Mouse (Mus musculus): Measurements from ENCODE around the gene Zfp266. TPM values are rescaled to one million over a fixed set of nuclear protein-coding genes. Genes with fewer than 3 reads are reported as not detected.

The Zfp266 gene
- polyA plus RNA-seq (2012; rRNA removed) = 4.9 and 5.8 TPM in 2 replicates

GRCm38 (mm10) chr9:20521306-20521957, at the start of gene Zfp266:
TSS of gene Zfp266 (minus strand) at chr9:20521417.

GRCm38 (mm10) chr9:20492527-20493233, 28.5 kb downstream of the Zfp266 start, which contains the start of gene Zfp426:
TSS of gene Zfp426 (minus strand) at chr9:20492746.

GRCm38 (mm10) chr9:20459377-20460317, 61.6 kb downstream of the Zfp266 start, which contains the start of gene Zfp26:
TSS of gene Zfp26 (minus strand) at chr9:20460162.

Other genes starting within 250 kb of the Zfp266 start
- not detected in 2 replicates for gene Olfr39, start 239.1 kb downstream of the Zfp266 start, polyA plus RNA-seq (2012; rRNA removed)
- gene Olfr873, start 222.9 kb downstream of the Zfp266 start, polyA plus RNA-seq (2012; rRNA removed) = not detected in 2 replicates
- gene Olfr18, start 185.3 kb downstream of the Zfp266 start, polyA plus RNA-seq (2012; rRNA removed) = not detected in 2 replicates
- 4.9 and 5.4 TPM in 2 replicates for gene Zfp560, start 136.2 kb downstream of the Zfp266 start, polyA plus RNA-seq (2012; rRNA removed)
- gene Zfp26, start 61.3 kb downstream of the Zfp266 start, polyA plus RNA-seq (2012; rRNA removed) = 1.7 and 2.1 TPM in 2 replicates
- 3.9 and 5.0 TPM in 2 replicates for gene Zfp426, start 28.7 kb downstream of the Zfp266 start, polyA plus RNA-seq (2012; rRNA removed)
- gene Zfp846, start 59.9 kb upstream of the Zfp266 start, polyA plus RNA-seq (2012; rRNA removed) = 1.6 and 1.9 TPM in 2 replicates
- gene Ubl5, start 121.5 kb upstream of the Zfp266 start, polyA plus RNA-seq (2012; rRNA removed) = 192 and 193 TPM in 2 replicates
- 5.9 and 6.9 TPM in 2 replicates for gene Fbxl12, start 123.3 kb upstream of the Zfp266 start, polyA plus RNA-seq (2012; rRNA removed)
- 12.3 and 13.3 TPM in 2 replicates for gene Pin1, start 130.7 kb upstream of the Zfp266 start, polyA plus RNA-seq (2012; rRNA removed)
- gene Olfm2, start 224.9 kb upstream of the Zfp266 start, polyA plus RNA-seq (2012; rRNA removed) = 0.06 and 0.12 TPM in 2 replicates